Mouse (Mus musculus) kidney, postnatal 36 days (tissue): ENCODE results near the gene Slc22a6.
A peak's percentile ranks its signal among the peaks of the same experiment; 100 is the strongest.

Experiments used
- DNase-seq, 2 experiments: peaks; one replicate each; pipeline ENCODE4 v3.0.0; 2021 to 2022; ENCODE audit warnings: mixed read lengths in 2 of 2

Gene Slc22a6

DNA sequence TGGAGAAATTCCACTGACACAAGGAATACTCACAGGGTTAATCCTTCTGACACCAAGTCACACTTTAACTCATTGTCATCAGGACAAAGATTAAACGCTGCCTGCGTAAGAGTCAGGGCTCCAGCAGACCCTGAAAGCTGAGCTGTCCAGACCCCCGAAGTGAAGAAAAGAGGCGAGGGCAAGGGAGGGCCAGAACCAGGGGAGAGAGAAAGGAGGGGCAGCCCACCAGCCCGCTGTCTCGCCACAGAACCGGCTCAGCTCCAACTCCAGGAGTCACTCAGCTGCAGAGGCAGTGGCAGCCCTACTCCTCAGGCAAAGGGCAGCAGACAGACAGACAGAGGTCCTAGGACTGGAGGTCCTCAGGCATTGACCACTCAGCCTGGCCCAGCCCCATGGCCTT, at the start of gene Slc22a6:
Gene Slc22a6, plus strand, starts transcription at position 136 of the 400 bp plus-strand sequence.
- peak; percentile 57 to 63 for DNase-seq

DNA sequence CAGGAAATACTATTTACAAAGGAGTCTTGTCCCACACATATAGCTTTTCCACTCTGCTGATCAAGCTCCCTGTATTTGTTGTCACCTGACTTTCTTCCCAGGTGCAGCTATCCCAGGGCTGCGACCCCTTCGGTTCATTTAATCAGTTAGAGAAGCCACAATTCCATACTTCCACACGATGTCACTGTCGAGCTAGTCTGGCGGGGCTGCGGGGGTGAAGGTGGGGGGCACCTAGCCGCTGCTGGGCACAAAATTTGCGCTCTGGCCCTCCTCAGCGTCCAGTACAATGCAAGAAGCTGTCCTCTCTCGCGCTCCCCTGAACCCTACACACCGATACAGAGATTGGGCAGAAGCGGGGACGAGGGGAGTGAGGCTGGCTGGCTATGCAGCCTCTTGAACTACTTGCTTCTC, 48.4 kb upstream of the Slc22a6 start:
- peak; percentile 36 to 66 for DNase-seq

DNA sequence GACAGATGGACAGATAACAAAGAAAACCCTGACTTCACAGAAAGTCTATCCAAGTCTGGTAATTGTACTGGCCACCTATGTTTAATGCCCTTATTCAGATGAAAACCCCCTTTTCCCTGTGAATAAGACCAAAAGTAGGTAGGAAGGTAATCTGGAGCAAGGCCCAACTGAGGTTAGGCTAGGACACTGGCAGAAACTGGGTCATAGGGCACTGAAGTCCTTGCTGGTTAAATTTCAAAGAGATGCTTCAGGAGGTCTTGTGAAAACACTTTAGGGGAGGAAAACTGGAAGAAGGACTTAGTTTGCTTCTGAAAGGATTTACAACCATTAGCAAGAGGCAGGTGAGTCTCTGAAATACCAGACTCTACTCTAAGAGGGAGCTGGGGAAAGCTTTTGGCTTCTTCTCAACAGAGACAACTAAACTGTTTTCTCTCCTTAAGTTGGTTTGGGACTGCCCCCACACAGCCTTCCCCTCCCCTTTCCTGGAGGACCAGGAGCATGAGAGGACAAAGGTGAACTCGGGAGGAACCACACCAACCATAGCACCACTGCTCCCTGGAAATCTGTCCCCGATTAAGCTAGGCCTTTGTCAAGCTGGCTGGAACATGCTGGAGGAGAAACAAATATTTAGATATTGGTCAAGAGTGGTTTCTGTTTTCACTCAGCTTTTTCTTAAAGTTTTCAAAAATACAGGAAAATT, 47.3 kb upstream of the Slc22a6 start:
- peak; percentile 70 to 77 for DNase-seq

DNA sequence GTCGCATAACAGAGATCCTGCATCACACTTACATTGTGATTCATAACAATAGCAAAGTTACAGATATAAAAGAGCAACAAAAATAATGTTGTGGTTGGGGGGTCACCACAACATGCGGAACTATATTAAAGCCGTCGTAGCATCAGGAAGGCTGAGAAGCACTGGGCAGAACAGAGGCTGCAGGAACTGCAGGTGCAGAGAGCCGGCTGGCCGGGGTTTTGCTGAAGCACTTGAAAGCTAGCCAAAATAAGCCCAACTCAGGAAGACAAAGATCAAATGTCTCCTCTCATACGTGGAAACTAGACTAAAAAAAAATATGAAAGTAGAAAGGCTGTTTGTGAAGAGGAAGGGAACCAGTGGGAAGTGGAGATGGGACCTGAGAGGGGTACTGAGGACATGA, 46.1 kb upstream of the Slc22a6 start:
- peak; percentile 68 to 71 for DNase-seq

DNA sequence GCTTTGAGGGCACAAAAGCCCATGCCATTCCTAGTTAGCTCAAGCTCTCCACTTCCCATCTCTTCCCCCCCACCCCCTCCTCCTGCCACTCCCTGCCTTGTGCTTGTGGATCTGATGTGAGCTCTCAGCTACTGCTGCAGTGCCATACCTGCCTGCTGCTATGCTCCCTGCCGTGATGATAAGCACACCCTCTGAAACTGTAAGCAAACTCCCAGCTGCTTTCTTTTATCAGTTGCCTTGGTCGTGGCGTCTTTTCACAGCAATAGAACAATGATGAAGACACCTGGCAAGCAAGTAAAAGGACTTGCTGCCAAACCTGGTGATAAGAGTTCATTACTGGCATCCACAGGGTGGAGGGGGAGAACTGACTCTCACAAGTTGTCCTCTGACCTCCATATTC, 45.4 kb upstream of the Slc22a6 start:
- DNase-seq: no peak

DNA sequence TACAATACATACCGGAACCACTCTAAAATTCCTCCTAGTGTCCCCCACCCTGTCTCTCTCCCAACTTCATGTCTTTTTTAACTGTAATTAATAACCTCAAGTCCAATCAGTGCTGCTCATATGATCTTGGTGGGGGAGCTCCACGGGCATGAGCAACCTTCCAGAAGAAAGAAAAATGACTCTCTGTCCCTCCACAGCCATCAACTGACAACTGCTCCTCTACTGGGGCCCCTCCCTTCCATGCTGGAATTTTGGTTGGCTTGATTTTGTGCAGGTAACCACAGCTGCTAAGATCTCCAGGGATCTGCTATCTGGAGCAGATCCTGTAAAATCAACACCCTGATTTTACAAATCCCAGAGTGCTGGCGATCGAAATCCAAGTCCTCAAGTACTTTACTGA, 40.4 kb upstream of the Slc22a6 start:
- DNase-seq: no peak

DNA sequence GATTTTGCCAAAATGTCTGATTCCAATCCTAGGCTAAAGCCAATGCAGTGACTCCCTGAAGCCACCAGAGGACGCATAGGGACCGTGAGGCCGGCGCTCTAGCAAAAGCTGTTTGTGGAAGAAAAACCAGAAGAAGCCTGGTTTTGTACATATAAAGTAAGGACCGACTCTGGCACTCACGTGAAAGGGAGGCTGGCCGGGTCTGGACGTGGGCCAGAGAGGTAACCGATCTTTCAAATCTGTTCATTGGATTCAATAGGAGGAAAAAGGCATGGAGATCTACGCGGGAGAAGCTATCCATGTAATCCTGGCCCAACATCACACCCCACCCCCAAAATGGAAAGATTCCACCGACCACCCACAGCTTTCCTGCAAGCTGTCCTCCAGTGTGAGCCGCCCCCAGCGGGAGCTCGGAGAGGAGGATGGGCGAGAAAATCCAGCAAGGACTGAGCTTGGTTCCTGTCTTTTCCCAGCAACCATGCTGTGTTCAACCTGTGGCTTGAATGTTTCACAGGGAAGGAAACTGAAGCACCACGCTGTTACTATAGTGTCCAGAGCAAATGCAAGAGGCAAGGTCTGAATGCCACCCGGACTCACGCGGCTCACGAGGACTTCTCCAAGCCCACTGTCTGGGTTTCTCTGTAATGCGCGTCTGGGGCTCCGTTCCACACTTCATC, 39.4 kb upstream of the Slc22a6 start:
- peak; percentile 68 to 74 for DNase-seq

DNA sequence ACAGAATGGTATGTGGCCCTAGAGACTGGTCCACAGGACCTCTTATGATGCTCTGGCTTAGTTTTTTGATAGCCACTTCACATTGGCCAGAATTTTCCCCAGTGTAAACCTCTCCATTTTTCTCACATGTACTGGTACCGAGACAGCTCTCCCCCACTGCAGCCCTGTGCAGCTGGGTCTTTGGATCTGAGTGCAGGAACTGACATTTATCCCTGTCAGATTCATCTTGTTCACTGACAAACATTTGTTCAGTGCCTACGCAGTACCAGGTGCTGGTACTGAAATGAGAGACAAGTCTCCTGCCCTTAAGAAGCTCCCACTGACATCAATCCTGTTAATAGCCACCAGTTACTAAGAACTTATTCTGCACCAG, 38.9 kb upstream of the Slc22a6 start:
- no peak for DNase-seq

DNA sequence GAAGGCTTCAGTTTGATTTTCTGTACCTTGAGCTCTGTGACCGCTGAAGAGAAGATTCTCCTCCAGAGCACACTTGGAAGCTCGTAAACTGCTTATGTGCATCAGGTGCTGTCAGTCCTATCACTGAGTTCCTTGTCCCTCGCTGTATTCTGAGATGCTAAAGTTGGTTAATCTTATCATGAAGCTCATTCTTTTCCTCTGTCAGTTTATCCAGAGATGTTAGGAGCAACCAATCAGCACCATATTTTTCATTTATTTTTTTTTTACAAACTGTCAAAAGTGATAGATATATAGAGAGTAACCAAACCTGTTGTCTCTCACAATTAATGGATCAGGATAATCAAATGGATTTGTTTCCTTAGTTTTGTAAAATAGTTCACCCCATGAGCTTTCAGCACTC, 32.5 kb upstream of the Slc22a6 start:
- no peak for DNase-seq

DNA sequence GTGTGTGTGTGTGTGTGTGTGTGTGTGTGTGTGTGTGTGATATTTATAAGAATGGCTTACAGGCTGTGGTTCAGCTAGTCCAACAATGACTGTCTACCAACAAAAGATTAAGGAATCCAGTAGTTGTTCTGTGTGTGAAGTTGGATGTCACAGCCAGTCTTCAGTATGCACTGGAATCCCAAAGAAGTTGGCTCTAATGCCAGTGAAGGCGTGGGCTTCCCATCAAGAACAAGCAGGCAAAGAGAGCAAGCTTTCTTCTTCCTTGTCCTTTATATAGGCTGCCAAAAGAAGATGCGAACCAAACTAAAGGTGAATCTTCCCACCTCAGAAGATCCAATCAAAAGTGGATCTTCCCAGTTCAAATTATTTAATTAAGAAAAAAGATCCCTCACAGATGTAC, 31.9 kb upstream of the Slc22a6 start:
- DNase-seq: no peak

DNA sequence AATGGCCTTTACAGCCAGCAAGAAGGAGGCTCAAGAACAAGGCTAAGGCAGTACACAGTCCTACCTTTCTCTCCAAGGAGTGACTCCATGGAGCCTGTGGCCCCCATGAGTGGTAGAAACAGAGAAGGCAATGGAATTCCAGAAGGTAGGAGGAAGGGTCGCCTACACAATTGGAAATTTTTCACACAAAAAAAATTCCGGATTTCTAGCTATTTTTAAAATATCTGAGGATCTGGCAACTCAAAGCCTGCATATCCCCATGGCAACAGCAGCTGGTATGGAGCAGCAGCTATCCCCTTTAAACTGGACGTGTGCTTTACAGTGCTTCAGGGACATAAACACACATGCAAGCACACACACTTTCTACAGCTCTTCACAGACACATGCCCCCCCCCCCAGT, 31.5 kb upstream of the Slc22a6 start:
- no peak for DNase-seq

DNA sequence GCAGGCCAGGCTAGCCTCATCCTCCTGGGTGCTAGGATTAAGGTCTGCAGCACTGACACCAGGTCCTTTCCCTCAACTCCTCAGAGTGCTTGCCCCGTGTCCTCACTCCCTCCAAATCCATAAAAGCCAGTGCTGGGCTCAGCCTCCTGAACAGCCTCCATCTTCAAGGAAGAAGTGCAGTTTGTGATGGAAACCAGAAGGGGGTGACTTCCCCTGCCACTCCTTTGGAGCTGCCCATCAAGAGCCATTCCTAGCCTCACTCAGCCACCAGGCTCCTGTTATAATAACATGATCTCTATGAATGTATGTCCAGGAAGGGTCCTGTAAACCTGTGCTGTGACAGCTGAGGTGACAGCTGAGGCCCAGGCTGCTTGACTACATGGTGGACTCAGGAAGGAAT, 30.5 kb upstream of the Slc22a6 start:
- no peak for DNase-seq

DNA sequence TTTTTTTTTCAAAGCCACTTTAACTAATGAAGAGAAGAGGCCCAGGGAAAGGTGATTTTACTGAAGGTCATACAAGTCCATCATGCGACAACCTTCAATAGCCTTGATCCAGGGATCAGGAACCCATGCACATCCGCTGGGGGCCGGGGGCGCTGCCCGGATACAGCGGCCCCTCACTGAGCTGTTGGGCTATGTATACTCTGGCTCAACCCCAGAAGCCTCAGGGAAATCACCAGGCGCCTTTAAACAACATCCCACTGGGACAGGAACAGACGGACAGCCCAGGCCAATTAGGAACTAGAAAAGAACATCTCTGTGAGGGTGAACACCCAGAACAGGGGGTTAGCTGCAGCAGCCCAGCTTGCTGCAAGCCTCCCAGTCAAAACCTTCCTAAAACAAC, 26.9 kb upstream of the Slc22a6 start, which contains the start of gene Slc22a8:
Gene Slc22a8, plus strand, starts transcription at position 301 of the 400 bp plus-strand sequence.
- no peak for DNase-seq

DNA sequence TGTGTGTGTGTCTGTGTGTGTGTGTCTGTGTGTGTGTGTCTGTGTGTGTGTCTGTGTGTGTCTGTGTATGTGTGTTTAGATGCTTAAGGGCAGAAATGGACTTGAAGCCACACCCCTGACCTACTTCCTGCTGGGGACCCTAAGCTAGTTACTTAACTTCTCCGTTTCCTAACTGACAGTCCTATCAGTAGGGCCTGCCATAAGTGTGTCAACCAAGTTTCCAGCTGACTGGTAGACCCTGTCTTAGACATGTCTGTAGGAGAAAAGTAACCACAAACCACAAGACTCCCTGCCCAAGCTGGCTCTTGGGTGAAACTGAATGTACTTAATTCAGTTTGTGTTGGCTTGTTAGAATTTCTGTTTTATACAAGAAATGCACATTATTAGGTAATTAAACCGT, 25.7 kb upstream of the Slc22a6 start:
- DNase-seq: no peak

DNA sequence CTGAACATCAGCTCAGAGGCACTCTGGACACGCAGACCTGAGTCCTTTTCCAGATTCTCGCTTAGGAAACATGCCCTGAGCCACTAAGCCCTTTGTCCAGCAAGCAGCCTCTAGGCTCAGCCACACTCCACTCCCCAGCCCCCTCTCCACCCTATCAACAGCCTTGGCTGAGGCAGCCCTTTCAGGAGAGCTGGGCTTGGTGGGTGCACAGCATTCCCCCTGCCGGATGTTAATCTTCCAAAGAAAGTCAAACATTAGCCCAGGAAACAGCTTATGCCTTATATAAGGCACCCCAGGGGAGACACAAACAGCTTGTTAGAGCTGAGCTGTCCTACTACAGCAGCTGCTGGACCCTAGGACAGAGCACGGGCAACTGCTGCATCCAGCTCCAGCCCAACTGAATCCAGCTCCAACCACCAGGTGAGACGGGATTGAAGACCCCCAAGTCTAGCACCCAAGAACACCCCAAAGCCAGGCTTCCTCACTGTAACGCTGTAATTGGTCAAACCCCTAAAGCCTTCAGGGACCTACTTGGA, 24.9 kb upstream of the Slc22a6 start:
- peak; percentile 61 to 78 for DNase-seq

DNA sequence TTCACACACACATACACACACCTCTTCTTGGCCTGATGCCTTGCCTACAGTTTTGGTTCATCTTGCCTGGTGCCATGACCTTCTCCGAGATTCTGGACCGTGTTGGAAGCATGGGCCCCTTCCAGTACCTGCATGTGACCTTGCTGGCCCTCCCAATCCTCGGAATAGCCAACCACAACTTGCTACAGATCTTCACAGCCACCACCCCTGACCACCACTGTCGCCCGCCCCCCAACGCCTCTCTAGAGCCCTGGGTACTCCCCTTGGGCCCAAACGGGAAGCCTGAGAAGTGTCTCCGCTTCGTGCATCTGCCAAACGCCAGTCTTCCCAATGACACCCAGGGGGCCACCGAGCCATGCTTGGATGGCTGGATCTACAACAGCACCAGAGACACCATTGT, 24.0 kb upstream of the Slc22a6 start:
- peak; percentile 51 for DNase-seq

DNA sequence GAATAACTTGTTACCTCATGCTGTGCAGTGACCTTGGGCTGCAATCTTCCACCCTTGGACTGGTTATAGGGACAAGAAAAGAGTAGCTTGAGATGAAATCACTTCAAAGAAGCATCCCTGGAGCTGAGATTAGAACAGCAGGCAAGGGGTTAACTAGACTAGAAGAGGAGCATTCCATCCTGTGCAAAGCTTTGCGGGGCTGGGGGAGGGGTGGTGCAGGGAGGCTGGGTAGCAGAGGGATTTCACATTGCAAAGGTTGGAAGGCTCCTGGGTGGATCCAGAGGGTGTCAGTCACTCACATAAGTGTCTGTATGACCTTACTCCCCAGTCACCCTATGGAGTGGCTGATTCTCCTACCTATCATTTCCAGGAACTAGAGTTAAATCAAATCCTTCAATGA, 23.3 kb upstream of the Slc22a6 start:
- DNase-seq: peak in 1 of 2 experiments; percentile 43

DNA sequence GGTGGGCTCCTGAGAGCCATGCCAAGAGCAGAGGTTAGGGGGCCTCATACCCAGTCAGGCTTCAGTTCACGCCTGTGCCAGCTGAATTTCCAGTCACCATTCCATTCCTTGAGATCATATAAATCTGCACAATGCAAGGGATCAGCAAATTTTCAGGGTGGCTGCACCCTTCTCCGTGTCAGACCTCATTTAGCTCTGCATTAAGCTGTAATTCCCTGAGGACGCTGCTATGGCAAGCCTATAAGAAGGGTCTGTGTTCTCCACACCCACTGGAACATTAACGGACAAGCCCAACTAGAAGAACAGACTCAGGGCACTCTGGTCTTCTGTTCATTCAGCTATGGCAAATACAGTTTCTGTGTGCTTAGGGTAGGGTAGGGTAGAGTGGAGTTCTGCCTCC, 20.6 kb upstream of the Slc22a6 start:
- peak in 1 of 2 experiments; percentile 14 for DNase-seq

DNA sequence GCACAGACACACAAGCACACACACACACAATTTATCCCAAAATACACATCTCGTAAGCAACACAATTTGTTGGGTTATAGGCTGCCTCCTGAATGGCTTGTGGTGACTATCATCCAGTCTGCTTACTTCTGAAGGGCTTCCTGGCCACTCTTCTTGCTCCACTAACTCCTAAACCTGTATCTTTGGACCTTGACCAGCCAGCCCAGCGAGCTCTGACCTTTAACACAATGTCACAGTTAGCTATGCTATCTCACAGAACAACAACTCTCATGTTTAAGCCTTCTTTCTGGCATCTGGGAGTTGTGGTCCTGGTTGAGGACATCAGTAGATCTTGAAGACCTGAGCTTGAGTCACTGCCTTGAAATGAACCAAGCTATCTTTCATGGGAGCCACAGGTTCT, 18.6 kb upstream of the Slc22a6 start:
- peak; percentile 68 to 75 for DNase-seq

DNA sequence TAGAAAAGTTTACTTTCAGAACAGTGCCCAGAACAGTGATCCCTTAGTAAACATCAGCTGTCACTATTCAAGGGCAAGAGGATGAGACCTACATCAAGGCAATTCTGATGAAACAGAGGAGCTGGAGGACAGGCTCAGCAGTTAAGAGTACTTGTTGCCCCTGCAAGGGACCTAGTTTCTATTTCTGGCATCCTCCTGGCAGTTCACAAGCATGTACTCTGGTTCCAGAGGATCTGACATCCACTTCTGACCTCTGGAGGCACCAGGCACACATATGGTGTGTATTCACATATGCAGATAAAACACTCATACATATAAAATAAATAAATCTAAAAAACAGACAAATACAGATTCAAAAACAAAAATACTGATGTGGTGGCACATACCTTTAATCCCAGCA, 15.9 kb upstream of the Slc22a6 start:
- DNase-seq: no peak

DNA sequence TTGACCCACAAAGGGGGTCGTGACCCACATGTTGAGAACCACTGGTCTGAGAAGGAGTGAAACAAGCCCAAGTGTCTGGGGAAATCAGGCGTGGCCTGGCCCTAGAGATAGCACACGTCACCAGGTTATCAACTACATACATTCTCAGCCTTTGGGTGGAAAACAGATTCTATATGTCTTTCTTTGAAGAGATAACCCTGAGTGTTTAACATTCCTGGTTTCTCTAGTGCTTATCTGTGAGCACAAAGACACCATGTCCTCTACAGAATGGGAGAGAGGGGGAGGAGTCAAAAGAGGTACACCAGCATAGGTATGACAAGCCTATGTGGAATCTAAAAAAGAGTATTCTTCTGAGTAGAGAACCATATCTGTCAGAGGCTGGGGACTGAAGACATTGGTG, 14.9 kb upstream of the Slc22a6 start:
- DNase-seq: no peak

DNA sequence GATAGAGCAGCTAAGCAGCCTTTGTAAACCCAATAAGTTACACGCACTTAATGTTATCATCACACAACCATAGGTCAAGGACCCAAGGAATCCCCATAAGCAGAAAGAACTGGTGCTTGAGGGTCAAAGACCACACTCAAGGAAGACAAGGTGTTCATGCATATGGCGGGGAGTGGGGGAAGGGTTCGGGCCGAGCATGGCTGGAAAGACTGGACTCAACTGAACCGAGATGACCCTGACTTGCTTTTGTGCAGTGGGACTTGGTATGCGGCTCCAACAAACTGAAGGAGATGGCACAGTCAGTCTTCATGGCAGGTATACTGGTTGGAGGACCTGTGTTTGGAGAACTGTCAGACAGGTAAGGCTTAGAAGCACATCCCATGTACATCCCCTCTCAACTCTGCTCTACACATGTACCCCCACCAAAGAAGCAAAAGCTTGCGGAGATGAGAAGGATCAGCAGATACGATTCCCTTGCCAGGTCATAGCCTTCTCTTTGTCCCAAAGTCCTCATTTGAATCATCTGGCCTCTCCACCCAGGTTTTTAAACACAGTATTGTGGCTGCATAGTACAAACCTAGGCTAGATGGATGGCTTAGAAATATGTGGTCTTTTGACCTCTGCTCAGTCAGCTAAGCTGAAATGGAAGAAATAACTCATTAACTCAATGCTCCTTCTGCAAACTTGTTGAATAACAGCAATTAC, 13.2 kb upstream of the Slc22a6 start:
- DNase-seq: peak; percentile 32 to 57

DNA sequence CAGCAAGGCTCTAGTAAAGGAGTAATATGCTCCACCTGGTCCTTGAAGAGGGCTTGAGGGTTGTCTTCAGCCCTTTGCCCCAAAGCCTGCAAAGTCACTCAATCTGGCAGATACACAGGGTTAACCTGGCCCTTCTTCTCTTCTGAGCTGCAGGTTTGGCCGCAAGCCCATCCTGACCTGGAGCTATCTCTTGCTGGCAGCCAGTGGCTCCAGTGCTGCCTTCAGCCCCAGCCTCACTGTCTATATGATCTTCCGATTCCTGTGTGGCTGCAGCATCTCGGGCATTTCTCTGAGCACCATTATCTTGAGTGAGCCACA, 12.6 kb upstream of the Slc22a6 start:
- peak; percentile 89 to 91 for DNase-seq
